Mouse (Mus musculus): ENCODE data around the gene Rxfp2. TPM values are rescaled to one million over a fixed set of nuclear protein-coding genes. Genes with fewer than 3 reads are reported as not detected.

Gene Rxfp2
- polyA plus RNA-seq, 1 experiment from 2014 or later = 1.4 TPM

DNA sequence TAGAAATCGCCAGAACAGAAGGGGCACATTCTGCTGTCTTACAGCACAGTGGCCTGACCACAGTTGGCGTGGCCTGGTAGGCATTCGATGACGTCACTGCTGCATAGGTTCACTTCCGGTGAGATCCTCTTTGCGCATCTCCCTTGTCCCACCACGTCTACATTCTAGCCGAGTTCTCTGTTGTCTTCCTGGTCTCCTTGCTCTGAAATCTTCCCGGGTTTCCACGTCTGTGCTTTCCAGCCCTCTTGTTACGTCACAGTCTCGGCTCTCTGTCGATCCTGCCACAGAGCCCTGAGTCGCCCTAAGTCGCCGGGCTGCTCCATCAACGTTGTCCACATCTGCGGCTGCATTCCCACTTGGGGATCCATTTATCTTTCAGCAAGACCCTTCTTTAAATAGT lies 4.1 kb downstream of the Rxfp2 start:
- WGBS = 91% methylated on average over 18 of the region's 18 CpGs
- Histone ChIP-seq H3K4me3 (no peak overlapping the region), H3K9me3 (no peaks in the 10 kb centered on the region), H3K36me3 (replicated peaks) (no peaks in the 10 kb centered on the region), H3K27me3 (replicated peaks) (no peaks in the 10 kb centered on the region), H3K4me2 (no peak overlapping the region), H3K9ac (no peak overlapping the region), H3K27ac (no peak overlapping the region), H3K4me1 (no peaks in the 10 kb centered on the region)
- no peak for ATAC-seq (replicated peaks)

DNA sequence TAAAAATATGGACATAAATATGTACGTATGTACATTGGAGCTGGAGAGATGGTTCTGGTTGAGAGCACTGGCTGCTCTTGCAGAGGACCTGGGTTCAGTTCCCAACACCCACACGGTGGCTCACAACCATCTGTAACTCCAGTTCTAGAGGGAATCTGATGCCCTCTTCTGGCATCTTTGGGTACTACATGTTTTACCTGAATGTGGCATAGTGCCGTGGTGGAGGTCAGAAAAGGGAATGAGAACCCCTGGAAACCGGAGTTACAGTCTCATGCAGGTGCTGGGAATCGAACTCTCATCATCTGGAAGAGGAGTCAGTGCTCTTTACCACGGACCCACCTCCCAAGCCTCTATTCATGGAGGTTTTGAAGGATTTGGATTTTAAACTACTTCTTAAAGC lies 5.0 kb downstream of the Rxfp2 start:
- no peak overlapping the region for H3K4me3 ChIP-seq
- no peak overlapping the region for H3K4me2 ChIP-seq
- no peak overlapping the region for H3K27ac ChIP-seq
- no peaks in the 10 kb centered on the region for H3K36me3 ChIP-seq (replicated peaks)
- 91% methylated on average over 6 of the region's 6 CpGs for WGBS
- no peak overlapping the region for H3K9ac ChIP-seq
- no peak for ATAC-seq (replicated peaks)
- H3K27me3 ChIP-seq (replicated peaks) = no peaks in the 10 kb centered on the region
- H3K9me3 ChIP-seq = no peaks in the 10 kb centered on the region
- H3K4me1 ChIP-seq = no peaks in the 10 kb centered on the region

DNA sequence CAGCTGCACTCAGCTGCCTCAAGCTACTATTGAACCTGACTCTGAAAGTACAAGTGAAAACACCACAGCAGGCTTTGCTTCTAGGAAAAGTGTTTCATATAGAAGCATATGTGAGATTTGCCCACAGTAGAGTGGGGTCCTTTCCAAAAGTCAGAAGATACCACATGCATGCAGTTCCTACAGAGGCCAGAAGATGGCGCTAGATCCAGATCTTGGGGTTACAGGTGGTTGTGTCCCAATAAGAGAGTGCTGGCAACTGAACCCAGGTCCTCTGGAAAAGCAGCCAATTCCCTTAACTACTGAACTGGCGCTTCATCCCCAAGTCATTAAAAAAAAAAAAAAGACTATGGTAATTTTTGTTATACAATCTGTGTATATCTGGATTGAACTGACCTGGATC lies 5.7 kb downstream of the Rxfp2 start:
- 92% methylated on average over 2 of the region's 2 CpGs for WGBS
- H3K4me3 ChIP-seq = no peak overlapping the region
- no peak for ATAC-seq (replicated peaks)
- no peaks in the 10 kb centered on the region for H3K9me3 ChIP-seq
- H3K27ac ChIP-seq = no peak overlapping the region
- H3K4me1 ChIP-seq = no peaks in the 10 kb centered on the region
- no peaks in the 10 kb centered on the region for H3K36me3 ChIP-seq (replicated peaks)
- H3K4me2 ChIP-seq = no peak overlapping the region
- H3K9ac ChIP-seq = no peak overlapping the region
- H3K27me3 ChIP-seq (replicated peaks) = no peaks in the 10 kb centered on the region

DNA sequence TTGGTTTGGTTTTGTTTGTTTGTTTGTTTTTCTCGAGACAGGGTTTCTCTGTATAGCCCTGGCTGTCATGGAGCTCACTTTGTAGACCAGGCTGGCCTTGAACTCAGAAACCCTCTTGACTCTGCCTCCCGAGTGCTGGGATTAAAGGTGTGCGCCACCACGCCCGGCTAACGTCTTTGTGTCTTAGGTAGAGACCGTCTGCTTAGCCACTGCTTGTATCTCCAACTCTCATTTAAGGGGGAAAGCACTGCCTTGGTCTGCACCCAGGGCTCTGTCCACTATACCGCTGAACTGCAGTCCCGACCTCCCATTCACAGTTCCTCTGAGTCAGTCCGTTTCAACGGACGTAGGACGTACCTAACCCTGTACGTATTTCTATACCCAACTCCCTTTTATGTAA lies 6.4 kb downstream of the Rxfp2 start:
- WGBS = 93% methylated on average over 14 of the region's 14 CpGs
- no peak overlapping the region for H3K4me2 ChIP-seq
- ATAC-seq (replicated peaks) = no peak
- H3K9ac ChIP-seq = no peak overlapping the region
- no peak overlapping the region for H3K4me3 ChIP-seq
- H3K27me3 ChIP-seq (replicated peaks) = no peaks in the 10 kb centered on the region
- no peaks in the 10 kb centered on the region for H3K4me1 ChIP-seq
- H3K27ac ChIP-seq = no peak overlapping the region
- no peaks in the 10 kb centered on the region for H3K9me3 ChIP-seq
- H3K36me3 ChIP-seq (replicated peaks) = no peaks in the 10 kb centered on the region

DNA sequence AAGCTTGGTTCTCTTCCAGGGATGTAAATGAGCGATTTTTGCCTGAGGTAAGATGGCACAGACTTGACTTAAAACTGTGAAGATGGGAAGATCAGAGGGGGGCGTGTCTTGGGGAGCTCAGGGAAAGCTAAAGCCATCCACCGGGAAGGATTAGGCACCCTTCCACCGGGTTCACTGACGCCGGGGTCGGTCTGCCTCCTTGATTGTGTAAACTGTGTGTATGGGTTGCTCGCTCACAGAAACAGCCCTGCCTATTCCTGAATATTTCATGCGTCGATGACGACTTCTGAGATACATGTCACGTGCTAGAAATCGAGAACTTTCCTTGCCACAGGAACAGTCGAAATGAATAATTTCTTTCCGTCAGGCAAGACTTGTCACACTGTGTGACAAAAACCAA lies 6.9 kb downstream of the Rxfp2 start:
- no peak overlapping the region for H3K4me3 ChIP-seq
- no peak overlapping the region for H3K27ac ChIP-seq
- H3K9ac ChIP-seq = no peak overlapping the region
- no peak overlapping the region for H3K4me2 ChIP-seq
- no peak for ATAC-seq (replicated peaks)
- whole genome bisulfite sequencing = 88% methylated on average over 15 of the region's 15 CpGs
- no peaks in the 10 kb centered on the region for H3K9me3 ChIP-seq
- no peaks in the 10 kb centered on the region for H3K36me3 ChIP-seq (replicated peaks)
- H3K27me3 ChIP-seq (replicated peaks) = no peaks in the 10 kb centered on the region
- no peaks in the 10 kb centered on the region for H3K4me1 ChIP-seq

DNA sequence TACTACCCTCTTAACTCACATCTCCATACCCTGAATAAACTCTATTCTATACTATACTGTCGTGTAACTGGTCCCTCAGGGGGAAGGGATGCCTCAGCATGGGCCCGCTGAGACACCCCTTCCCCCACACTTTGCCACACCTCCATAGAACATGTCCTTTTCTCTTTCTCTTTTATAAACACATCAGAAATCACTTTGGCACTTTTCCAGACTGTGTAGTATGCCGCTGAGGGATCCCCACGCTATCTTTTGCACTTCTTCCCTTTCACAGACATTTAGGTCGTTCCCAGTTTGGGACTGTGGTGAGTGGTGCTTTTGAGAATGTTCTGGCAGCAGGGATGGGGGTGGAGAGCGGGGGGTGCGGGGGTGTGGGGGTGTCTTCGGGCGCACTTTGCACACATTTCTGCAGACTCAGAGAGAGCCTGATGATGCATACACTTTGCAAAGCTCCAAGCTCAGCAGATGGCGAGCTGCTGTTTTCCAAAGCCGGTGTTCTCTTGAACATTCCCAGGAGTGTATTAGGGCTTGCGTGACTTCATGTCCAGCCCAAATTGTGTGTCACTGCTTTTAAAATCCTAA lies 8.1 kb downstream of the Rxfp2 start:
- no peaks in the 10 kb centered on the region for H3K4me1 ChIP-seq
- H3K4me2 ChIP-seq = no peak overlapping the region
- 86% methylated on average over 12 of the region's 12 CpGs for WGBS
- H3K36me3 ChIP-seq (replicated peaks) = no peaks in the 10 kb centered on the region
- no peak overlapping the region for H3K4me3 ChIP-seq
- ATAC-seq (replicated peaks) = no peak
- H3K27ac ChIP-seq = no peak overlapping the region
- H3K27me3 ChIP-seq (replicated peaks) = no peaks in the 10 kb centered on the region
- no peaks in the 10 kb centered on the region for H3K9me3 ChIP-seq
- no peak overlapping the region for H3K9ac ChIP-seq

DNA sequence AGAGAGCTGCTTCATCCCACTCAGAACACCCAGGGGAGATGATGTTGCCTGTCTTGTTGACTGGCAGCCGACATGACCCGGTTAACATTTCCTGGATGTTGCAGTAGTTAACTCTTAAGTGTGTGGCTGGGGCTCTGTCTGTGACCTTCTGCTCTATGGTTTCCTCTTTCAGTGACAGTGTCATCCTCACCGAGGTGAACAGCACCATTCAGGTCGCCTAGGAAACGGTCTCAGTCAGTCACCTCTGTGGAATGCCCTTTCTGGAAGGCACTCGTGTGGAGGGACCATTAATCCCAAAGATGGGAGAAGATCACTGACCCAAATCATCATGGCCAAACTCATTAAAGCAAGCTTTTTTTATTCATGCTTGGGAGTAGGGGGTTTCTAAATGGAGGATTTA lies 12.7 kb downstream of the Rxfp2 start:
- no peak for ATAC-seq (replicated peaks)
- Histone ChIP-seq H3K27ac (no peak overlapping the region), H3K4me3 (no peak overlapping the region)

DNA sequence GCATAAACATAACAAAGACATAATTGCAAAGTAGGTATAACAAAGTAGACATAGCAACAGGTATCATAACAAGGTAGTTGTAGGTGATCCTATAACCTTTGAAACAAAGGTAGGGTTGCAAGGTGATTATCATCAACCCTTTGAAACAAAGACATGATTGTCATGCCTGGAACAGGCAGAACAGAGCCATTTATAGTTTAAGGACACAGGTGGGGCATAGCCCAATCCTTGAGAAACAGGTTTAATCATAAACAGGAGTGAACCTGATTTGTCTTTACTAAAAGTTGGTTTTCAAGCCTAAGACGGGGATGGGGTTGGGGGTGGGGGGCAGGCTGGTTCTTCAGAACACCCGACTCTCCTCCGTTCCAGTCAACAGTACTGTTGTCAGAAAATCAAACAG lies 13.2 kb downstream of the Rxfp2 start:
- Histone ChIP-seq H3K4me2 (no peak overlapping the region), H3K4me1 (0 out of 2 replicates have a peak, but pooled peaks cover 2% of the 10 kb centered on the region), H3K27me3 (replicated peaks) (no peaks in the 10 kb centered on the region), H3K9ac (no peak overlapping the region), H3K27ac (no peak overlapping the region), H3K4me3 (no peak overlapping the region), H3K9me3 (no peaks in the 10 kb centered on the region), H3K36me3 (replicated peaks) (no peaks in the 10 kb centered on the region)
- WGBS = 61% methylated on average over 3 of the region's 3 CpGs
- ATAC-seq (replicated peaks) = no peak

More for the DNA sequence above, 12.7 kb downstream of the Rxfp2 start:
- Histone ChIP-seq H3K4me1 (0 out of 2 replicates have a peak, but pooled peaks cover 2% of the 10 kb centered on the region), H3K36me3 (replicated peaks) (no peaks in the 10 kb centered on the region), H3K27me3 (replicated peaks) (no peaks in the 10 kb centered on the region), H3K4me2 (no peak overlapping the region), H3K9ac (no peak overlapping the region), H3K9me3 (no peaks in the 10 kb centered on the region)
- WGBS = 13% methylated on average over 6 of the region's 6 CpGs

DNA sequence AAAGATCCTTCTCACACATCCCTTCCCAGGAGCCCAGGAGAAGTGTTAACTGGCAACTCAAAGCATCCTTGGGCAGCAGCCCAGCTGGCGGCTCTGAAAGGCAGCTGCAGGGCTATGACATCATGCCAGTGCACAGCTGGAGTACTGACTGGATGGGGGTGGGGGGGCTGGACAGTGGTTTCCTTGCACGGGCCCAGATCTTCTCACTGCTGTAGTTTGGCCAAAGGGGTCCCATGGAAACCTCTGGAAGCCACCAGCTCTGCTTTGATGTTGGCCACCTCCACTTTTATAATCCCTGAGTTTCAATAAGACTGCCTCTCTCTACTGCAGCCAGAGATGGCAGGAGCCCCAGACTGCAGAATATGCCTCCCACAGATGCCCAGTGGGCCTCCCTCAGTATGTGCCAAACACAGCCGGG lies 13.6 kb downstream of the Rxfp2 start:
- no peak overlapping the region for H3K4me3 ChIP-seq
- H3K9me3 ChIP-seq = no peaks in the 10 kb centered on the region
- no peak overlapping the region for H3K27ac ChIP-seq
- no peaks in the 10 kb centered on the region for H3K36me3 ChIP-seq (replicated peaks)
- 0 out of 2 replicates have a peak, but pooled peaks cover 2% of the 10 kb centered on the region for H3K4me1 ChIP-seq
- no peak overlapping the region for H3K9ac ChIP-seq
- WGBS = 39% methylated on average over 3 of the region's 3 CpGs
- ATAC-seq (replicated peaks) = no peak
- H3K27me3 ChIP-seq (replicated peaks) = no peaks in the 10 kb centered on the region
- H3K4me2 ChIP-seq = no peak overlapping the region

DNA sequence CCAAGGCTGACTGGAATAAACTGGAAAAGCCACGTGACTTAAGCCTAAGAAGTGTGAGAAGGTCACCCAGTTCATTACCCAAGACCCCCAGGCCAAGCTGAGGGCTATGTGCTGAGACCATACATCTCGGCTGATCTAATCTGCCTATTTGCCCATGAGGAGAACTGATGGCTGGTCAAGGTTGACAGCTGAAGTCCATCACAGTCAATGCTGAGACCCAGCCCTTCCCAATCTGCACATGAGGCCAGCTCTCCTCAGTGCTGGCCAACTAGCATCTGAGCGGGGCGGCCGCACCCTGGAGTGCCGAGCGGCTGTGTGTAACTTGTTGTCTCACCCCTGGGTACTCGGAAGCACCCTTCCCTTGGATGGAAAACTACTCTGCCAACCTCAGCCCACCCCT lies 17.8 kb downstream of the Rxfp2 start:
- 0 out of 2 replicates have a peak, but pooled peaks cover 2% of the 10 kb centered on the region for H3K4me1 ChIP-seq
- H3K27me3 ChIP-seq (replicated peaks) = no peaks in the 10 kb centered on the region
- no peak overlapping the region for H3K4me2 ChIP-seq
- no peak overlapping the region for H3K9ac ChIP-seq
- no peak for ATAC-seq (replicated peaks)
- WGBS = 87% methylated on average over 8 of the region's 8 CpGs
- no peaks in the 10 kb centered on the region for H3K9me3 ChIP-seq
- no peaks in the 10 kb centered on the region for H3K36me3 ChIP-seq (replicated peaks)
- H3K27ac ChIP-seq = no peak overlapping the region
- H3K4me3 ChIP-seq = no peak overlapping the region

DNA sequence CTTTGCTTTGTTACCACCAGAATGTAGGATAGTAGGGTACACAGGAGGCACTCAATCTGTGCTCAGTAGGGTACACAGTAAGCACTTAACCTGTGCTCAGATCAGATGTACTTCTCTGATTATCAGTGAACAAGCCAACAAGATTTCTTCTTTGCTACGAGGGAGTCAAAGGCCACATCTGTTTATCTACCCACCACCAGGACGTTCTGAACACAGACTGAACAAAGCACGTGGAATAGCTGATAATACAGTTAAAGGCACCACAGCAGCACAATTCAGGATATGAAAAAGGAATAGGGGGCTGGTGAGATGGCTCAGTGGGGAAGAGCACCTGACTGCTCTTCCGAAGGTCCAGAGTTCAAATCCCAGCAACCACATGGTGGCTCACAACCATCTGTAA lies 18.4 kb downstream of the Rxfp2 start:
- Histone ChIP-seq H3K4me2 (no peak overlapping the region), H3K27me3 (replicated peaks) (no peaks in the 10 kb centered on the region), H3K4me3 (no peak overlapping the region), H3K4me1 (0 out of 2 replicates have a peak, but pooled peaks cover 2% of the 10 kb centered on the region), H3K9me3 (no peaks in the 10 kb centered on the region), H3K36me3 (replicated peaks) (no peaks in the 10 kb centered on the region), H3K27ac (no peak overlapping the region), H3K9ac (no peak overlapping the region)
- WGBS = 68% methylated on average over 4 of the region's 4 CpGs
- no peak for ATAC-seq (replicated peaks)

DNA sequence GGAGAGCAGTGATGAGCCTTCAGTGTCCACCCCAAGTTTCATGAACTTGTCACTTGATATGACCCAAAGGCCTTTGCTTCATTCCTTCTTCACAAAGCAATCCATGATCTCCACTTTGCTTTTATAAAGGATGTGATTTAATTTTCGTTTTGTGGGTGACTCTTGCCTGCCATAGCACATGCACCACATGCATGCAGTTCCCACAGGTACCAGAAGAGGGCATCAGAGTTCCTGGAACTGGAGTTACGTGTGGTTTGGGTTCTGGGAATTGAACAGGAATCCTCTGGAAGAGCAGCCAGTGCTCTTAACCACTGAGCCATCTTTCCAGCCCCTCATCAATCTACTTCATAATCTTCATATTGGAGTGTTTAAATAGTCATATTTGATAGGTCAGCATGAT lies 26.1 kb downstream of the Rxfp2 start:
- ATAC-seq (replicated peaks) = no peak
- H3K4me1 ChIP-seq = no peaks in the 10 kb centered on the region
- no peak overlapping the region for H3K9ac ChIP-seq
- no peak overlapping the region for H3K4me3 ChIP-seq
- no peak overlapping the region for H3K27ac ChIP-seq
- H3K4me2 ChIP-seq = no peak overlapping the region
- no peaks in the 10 kb centered on the region for H3K27me3 ChIP-seq (replicated peaks)
- no peaks in the 10 kb centered on the region for H3K36me3 ChIP-seq (replicated peaks)
- no peaks in the 10 kb centered on the region for H3K9me3 ChIP-seq
- WGBS = 73% methylated on average over 2 of the region's 2 CpGs

DNA sequence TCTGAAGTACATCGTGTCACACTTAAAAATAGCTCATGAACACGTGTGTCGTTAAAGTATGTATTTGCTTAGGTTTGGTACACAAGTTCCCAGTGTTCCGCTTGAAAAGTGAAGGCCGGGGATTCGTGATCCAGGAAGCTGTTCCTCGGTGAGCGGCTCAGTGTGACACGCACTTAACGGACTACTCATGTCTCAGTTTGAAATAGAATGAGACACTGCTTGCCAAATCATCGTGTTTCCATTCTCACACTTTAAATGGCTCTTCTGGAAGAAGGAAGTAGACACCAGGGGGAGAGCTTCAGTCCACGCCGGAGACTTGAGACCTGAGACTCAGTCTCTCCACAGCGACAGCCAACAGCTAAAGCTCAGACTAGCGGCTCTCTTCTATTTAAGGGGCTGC lies 28.0 kb downstream of the Rxfp2 start:
- Histone ChIP-seq H3K4me3 (no peak overlapping the region), H3K36me3 (replicated peaks) (no peaks in the 10 kb centered on the region), H3K4me2 (no peak overlapping the region), H3K27me3 (replicated peaks) (no peaks in the 10 kb centered on the region), H3K9me3 (no peaks in the 10 kb centered on the region), H3K9ac (no peak overlapping the region), H3K27ac (no peak overlapping the region), H3K4me1 (no peaks in the 10 kb centered on the region)
- ATAC-seq (replicated peaks) = no peak
- WGBS = 83% methylated on average over 15 of the region's 15 CpGs
